ENCODE assay signal across 32 mouse cellular contexts in the genomic region with DNA sequence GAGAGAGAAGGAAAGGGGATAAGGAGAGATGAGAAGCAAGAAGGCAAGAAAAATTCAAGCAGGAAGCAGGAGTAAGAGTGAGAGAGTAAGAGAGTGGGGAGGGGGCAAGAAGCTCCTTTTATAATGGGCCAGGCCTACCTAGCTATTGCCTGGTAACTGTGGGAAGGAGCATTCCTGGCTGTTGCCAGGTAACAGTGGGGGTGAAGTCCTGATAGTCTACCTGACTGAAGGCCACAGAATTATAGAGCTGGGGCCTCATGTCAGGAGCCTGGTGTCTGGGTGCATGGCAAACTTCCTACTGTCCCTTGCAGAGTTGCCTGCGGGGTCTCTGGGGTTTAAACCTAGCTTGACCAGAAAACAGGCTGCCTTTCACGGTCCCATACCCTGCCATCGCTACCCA.
"Had no signal": no experiment of that assay in that cellular context is flagged by ENCODE, and none has a peak within 500 bp of the region (broad histone marks: within the 10 kb centered on the region; RNA-seq: fewer than 3 reads in every experiment).

No protein-coding gene starts in this region.

- H3K36me3 ChIP-seq: heart, embryonic 10.5 days; heart, embryonic 12.5 days; heart, embryonic 13.5 days; heart, embryonic 15.5 days; hindbrain, embryonic 10.5 days; hindbrain, embryonic 12.5 days; hindbrain, embryonic 13.5 days; hindbrain, embryonic 15.5 days; kidney, embryonic 15.5 days had no signal

- H3K9me3 ChIP-seq: heart, embryonic 10.5 days; heart, embryonic 12.5 days; heart, embryonic 13.5 days; heart, embryonic 15.5 days; hindbrain, embryonic 10.5 days; hindbrain, embryonic 12.5 days; hindbrain, embryonic 13.5 days; hindbrain, embryonic 15.5 days; kidney, embryonic 15.5 days had no signal

- DNase-seq: heart, postnatal 10 days; heart, postnatal 14 days; heart, postnatal 36 days; heart, postnatal 4 days; kidney, adult 18-20 months; kidney, adult 2 months; kidney, adult 8-10 months; kidney, adult 9 months; kidney, postnatal 10 days; kidney, postnatal 14 days; kidney, postnatal 25 days; kidney, postnatal 36 days; kidney, postnatal 4 days; layer of hippocampus, adult 9-11 months; layer of hippocampus, postnatal 36 days had no signal

- H3K27me3 ChIP-seq: heart, embryonic 12.5 days; heart, embryonic 13.5 days; heart, embryonic 15.5 days; hindbrain, embryonic 12.5 days; hindbrain, embryonic 13.5 days; hindbrain, embryonic 15.5 days; kidney, embryonic 15.5 days had no signal

- H3K9ac ChIP-seq: heart, embryonic 12.5 days; heart, embryonic 13.5 days; heart, embryonic 15.5 days; hindbrain, embryonic 12.5 days; hindbrain, embryonic 13.5 days; hindbrain, embryonic 14.5 days; hindbrain, embryonic 15.5 days; kidney, embryonic 15.5 days had no signal

- ATAC-seq: hindbrain, embryonic 16.5 days; hindbrain, postnatal 0 days; inflammation-experienced regulatory T-cells, adult 6 months had no signal

- H3K4me2 ChIP-seq: heart, embryonic 11.5 days; heart, embryonic 12.5 days; heart, embryonic 13.5 days; heart, embryonic 15.5 days; hindbrain, embryonic 12.5 days; hindbrain, embryonic 13.5 days; hindbrain, embryonic 14.5 days; hindbrain, embryonic 15.5 days; kidney, embryonic 15.5 days had no signal

- H3K27ac ChIP-seq: heart, embryonic 10.5 days; heart, embryonic 13.5 days; heart, embryonic 15.5 days; hindbrain, embryonic 10.5 days; hindbrain, embryonic 12.5 days; hindbrain, embryonic 13.5 days; hindbrain, embryonic 14.5 days; hindbrain, embryonic 15.5 days; hindbrain, postnatal 0 days; kidney, embryonic 15.5 days; kidney, postnatal 0 days; layer of hippocampus, adult 2 months; left cerebral cortex, adult 2 months had no signal

- H3K4me1 ChIP-seq: heart, embryonic 10.5 days; heart, embryonic 12.5 days; heart, embryonic 13.5 days; heart, embryonic 15.5 days; hindbrain, embryonic 10.5 days; hindbrain, embryonic 12.5 days; hindbrain, embryonic 13.5 days; hindbrain, embryonic 15.5 days; kidney, embryonic 15.5 days had no signal

- H3K4me3 ChIP-seq: heart, embryonic 10.5 days; heart, embryonic 12.5 days; heart, embryonic 13.5 days; heart, embryonic 15.5 days; hindbrain, embryonic 10.5 days; hindbrain, embryonic 12.5 days; hindbrain, embryonic 13.5 days; hindbrain, embryonic 15.5 days; kidney, embryonic 15.5 days; layer of hippocampus, adult 2 months; left cerebral cortex, adult 2 months had no signal
